Mouse (Mus musculus) embryonic facial prominence, embryonic 11.5 days (tissue): ENCODE data around the gene Qser1. TPM values are rescaled to one million over a fixed set of nuclear protein-coding genes. Genes with fewer than 3 reads are reported as not detected.

Experiments used
- polyA plus RNA-seq: library from polyadenylated mRNA; unstranded; fragments of >200 nt; fragmentation: Nextera tagmentation; extraction: Ambion mirVana; gene quantifications from 2 replicates; pipeline ENCODE4 v1.2.1, GENCODE M21; 2014

The Qser1 gene
- polyA plus RNA-seq, 1 experiment from 2014 or later = 18.8 TPM

Other genes with a start within 250 kb of the Qser1 start
- 91.7 and 96.7 TPM in 2 replicates for gene Cstf3, start 226.2 kb downstream of the Qser1 start, polyA plus RNA-seq
- gene Tcp11l1, start 104.6 kb downstream of the Qser1 start, polyA plus RNA-seq = 62.5 and 63.1 TPM in 2 replicates
- gene Pin1rt1, start 100.4 kb downstream of the Qser1 start, polyA plus RNA-seq = 0.18 TPM in 1 of 2 replicates, not detected in the other
- gene Depdc7, start 73.9 kb downstream of the Qser1 start, polyA plus RNA-seq = 4.4 and 5.1 TPM in 2 replicates
- 1.5 TPM in 2 replicates for gene Prrg4, start 33.1 kb upstream of the Qser1 start, polyA plus RNA-seq
- 6.7 and 7.4 TPM in 2 replicates for gene Ccdc73, start 51.0 kb upstream of the Qser1 start, polyA plus RNA-seq
- 342 and 351 TPM in 2 replicates for gene Eif3m, start 200.3 kb upstream of the Qser1 start, polyA plus RNA-seq